Mouse (Mus musculus) thymus, postnatal 14 days (tissue): Measurements from ENCODE around the gene Pou6f2.

ENCODE experiments used
- DNase-seq: peaks from one replicate; pipeline ENCODE4 v3.0.0; 2021

Gene Pou6f2

GRCm38 (mm10) chr13:18397586-18397985 is at the start of gene Pou6f2:
Pou6f2 (minus strand) TSS chr13:18397686.
- DNase-seq: no peak

GRCm38 (mm10) chr13:18439858-18440257 is 42.4 kb upstream of the Pou6f2 start:
- DNase-seq: no peak

GRCm38 (mm10) chr13:18387673-18388072 is 9.8 kb downstream of the Pou6f2 start:
- DNase-seq: no peak

- no peak for DNase-seq
These were observed 34.1 kb downstream of the Pou6f2 start for GRCm38 (mm10) chr13:18363373-18363772.

GRCm38 (mm10) chr13:18344580-18345333 is 52.7 kb downstream of the Pou6f2 start:
- no peak for DNase-seq

- DNase-seq: no peak
These were observed 58.5 kb downstream of the Pou6f2 start for GRCm38 (mm10) chr13:18338910-18339501.

GRCm38 (mm10) chr13:18338022-18338421 is 59.5 kb downstream of the Pou6f2 start:
- no peak for DNase-seq

GRCm38 (mm10) chr13:18334035-18334434 is 63.5 kb downstream of the Pou6f2 start:
- DNase-seq: no peak

GRCm38 (mm10) chr13:18332596-18332995 is 64.9 kb downstream of the Pou6f2 start:
- DNase-seq: no peak

- DNase-seq: no peak
These were observed 73.4 kb downstream of the Pou6f2 start for GRCm38 (mm10) chr13:18323980-18324678.

- no peak for DNase-seq
These were observed 74.1 kb downstream of the Pou6f2 start for GRCm38 (mm10) chr13:18323407-18323806.

GRCm38 (mm10) chr13:18312613-18313012 is 84.9 kb downstream of the Pou6f2 start:
- no peak for DNase-seq

GRCm38 (mm10) chr13:18309024-18309423 is 88.5 kb downstream of the Pou6f2 start:
- DNase-seq: no peak

- no peak for DNase-seq
These were observed 90.9 kb downstream of the Pou6f2 start for GRCm38 (mm10) chr13:18306506-18307145.

- no peak for DNase-seq
These were observed 97.5 kb downstream of the Pou6f2 start for GRCm38 (mm10) chr13:18299966-18300365.

GRCm38 (mm10) chr13:18293438-18293837 is 104.0 kb downstream of the Pou6f2 start:
- DNase-seq: no peak

- DNase-seq: no peak
These were observed 107.1 kb downstream of the Pou6f2 start for GRCm38 (mm10) chr13:18290253-18290914.

- DNase-seq: no peak
These were observed 110.0 kb downstream of the Pou6f2 start for GRCm38 (mm10) chr13:18287536-18287935.

- no peak for DNase-seq
These were observed 115.0 kb downstream of the Pou6f2 start for GRCm38 (mm10) chr13:18282361-18282982.

GRCm38 (mm10) chr13:18281084-18281483 is 116.4 kb downstream of the Pou6f2 start:
- DNase-seq: no peak

GRCm38 (mm10) chr13:18253131-18253530 is 144.4 kb downstream of the Pou6f2 start:
- DNase-seq: no peak

- DNase-seq: no peak
These were observed 178.8 kb downstream of the Pou6f2 start for GRCm38 (mm10) chr13:18218566-18219234.
